Mouse (Mus musculus) CD8-positive naive resting alpha-beta T cell, adult 2 months (primary cell): ENCODE results near the gene Gm43517.

ENCODE experiments used
- DNase-seq, 2 experiments: peaks; one replicate each; pipeline ENCODE4 v3.0.0; 2022; ENCODE audit warnings: low read depth in 2 of 2, low spot score in 2 of 2

The Gm43517 gene

DNA sequence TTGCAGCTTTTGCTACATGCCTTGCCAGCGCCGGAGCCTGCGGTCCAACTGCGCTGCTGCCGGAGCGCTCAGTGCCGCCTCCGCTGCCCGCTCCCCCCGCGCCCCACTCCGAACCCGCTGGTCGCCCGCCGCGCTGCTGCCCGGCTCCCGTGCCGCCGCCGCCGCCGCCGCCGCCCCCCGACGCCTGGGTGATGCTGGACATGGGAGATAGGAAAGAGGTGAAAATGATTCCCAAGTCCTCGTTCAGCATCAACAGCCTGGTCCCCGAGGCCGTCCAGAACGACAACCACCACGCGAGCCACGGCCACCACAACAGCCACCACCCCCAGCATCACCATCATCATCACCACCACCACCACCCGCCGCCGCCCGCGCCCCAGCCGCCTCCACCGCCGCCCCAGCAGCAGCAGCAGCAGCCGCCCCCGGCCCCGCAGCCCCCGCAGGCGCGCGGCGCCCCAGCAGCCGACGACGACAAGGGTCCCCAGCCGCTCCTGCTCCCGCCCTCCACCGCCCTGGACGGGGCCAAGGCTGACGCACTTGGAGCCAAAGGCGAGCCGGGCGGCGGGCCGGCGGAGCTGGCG is 589 bp upstream of the Gm43517 start:
- DNase-seq: no peak

- DNase-seq: no peak
Observed at GRCm38 (mm10) chr12:49385631-49385990, 637 bp downstream of the Gm43517 start.

DNA sequence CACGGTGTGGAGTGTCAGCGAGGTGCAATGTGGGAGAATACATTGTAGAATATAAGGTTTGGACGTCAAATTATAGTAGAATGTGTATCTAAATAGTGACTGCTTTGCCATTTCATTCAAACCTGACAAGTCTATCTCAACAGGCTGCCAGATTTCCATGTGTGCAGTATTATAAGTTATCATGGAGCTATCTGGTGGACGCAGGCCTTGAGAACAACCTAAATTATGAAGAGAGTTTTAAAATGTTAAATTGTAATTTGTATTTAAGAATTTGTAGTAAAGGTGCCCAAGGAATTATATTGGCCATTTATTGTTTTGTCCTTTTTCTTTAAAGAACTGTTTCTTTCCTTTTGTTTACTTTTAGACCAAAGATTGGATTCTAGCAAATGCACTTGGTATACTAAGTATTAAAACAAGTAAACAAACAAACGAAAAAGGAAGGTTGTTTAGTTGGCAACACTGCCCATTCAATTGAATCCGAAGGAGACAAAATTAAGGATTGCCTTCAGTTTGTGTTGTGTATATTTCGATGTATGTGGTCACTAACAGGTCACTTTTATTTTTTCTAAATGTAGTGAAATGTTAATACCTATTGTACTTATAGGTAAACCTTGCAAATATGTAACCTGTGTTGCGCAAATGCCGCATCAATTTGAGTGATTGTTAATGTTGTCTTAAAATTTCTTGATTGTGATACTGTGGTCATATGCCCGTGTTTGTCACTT is 1.3 kb downstream of the Gm43517 start:
- no peak for DNase-seq

DNA sequence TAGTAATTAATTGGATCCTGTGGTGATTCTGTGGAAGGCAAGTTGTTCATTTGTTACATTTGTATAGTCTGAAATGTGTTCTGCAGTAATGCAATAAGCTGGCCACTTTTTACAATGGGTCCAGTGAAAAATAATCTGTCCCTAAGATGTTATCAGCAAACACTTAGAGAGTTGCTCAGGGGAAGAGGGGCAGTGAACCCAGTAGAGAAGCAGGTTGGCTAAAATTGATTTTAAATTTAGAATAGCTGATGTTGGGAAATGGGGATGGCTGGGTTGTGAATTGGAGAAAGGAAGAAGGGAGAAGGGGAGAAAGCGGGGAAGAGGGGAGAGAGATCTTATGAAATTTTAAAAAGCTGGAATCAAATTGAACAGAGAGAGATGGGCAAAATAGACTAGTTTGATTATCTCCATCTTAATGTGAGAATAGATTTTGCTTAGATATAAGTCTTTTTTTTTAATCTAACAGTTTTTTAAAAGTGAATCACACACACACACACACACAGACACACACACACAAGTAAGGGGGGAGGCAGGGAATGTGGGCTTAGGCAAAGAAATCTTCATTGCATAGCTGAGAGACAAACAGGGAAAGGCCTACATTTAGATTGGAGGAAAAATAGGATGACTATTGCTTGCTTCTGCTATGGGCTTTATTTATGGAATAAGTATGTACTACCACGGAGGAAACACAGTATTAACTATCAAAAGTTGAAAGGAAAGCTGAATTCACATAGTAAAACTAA is 3.1 kb downstream of the Gm43517 start:
- no peak for DNase-seq

DNA sequence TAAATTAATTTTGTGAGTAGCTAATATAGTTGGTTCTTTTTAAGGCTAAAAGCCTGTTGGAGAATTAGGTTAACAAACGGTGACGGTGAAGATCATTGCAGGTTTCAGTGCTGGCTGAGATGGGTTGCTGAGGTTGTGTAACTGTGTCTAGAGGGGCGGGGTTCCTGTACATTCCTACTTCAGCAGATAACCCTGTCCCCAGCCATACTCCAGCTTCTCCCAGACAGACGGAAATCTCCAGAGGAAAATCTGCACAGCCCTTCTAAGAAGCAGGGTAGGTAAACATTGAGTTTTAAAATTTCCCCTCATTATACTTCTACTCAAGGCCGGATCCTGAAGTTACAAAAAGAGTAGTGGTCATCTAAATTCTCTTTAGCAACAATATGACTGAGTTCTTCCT is 4.7 kb downstream of the Gm43517 start:
- DNase-seq: no peak

GRCm38 (mm10) chr12:49390257-49390656 is 5.3 kb downstream of the Gm43517 start:
- no peak for DNase-seq

GRCm38 (mm10) chr12:49390926-49391304 is 5.9 kb downstream of the Gm43517 start:
- no peak for DNase-seq

DNA sequence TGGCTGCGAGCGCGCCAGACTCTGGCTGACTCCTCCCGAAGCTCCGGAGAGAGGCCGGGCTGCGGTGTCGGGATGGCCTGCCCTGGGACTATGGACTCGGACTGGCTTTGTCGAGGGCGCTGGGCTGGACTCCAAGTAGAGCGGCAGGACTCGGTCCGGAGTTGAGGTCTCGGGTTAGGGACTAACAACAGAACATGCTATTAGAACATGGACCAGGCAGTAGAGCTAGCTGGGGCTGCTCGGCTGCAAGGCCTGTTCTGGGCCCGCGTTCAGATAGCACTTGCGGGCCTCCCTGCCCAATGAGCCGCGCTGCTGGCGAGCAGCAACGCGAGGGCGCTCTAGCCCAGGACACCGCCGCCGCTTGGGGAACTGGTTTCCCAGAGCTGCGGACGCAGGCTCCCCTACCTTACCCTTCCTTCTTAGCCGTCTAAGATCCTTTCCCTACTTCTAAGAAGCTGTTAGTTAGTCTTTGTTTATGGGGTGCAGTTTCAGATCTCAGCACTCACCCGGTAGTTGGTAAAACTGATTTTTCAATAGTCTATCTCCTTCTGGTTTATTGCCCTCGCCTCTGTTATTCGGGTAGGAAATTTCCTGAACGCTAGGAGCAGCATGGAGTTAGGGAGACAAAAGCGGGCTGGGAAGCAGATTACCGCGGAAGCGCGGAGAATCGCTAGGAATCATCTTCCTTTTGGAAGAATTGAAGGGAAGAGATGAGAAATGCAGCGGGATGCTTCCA is 6.5 kb downstream of the Gm43517 start:
- DNase-seq: no peak

- no peak for DNase-seq
Observed at GRCm38 (mm10) chr12:49392041-49392390, 7.0 kb downstream of the Gm43517 start.

GRCm38 (mm10) chr12:49392876-49393275 is 7.9 kb downstream of the Gm43517 start:
- no peak for DNase-seq

DNA sequence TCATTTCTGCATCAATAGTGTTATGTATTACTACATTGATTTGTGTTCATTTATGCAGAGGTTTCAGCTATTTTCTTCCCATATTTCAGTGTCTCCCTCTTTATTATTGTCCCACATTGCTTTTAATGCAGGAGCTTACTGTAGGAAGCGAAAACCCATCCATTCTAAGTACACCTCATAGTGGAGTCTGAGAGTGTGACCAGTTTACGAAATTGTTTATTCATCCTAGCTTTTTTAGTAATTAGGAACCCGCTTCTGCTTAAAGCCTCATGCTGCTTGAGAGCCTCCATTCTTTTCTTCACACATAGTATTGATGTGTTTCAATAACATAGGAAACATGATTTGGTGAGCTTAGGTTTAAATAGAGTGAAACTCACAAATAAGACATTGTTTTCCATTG is 8.7 kb downstream of the Gm43517 start:
- DNase-seq: no peak

DNA sequence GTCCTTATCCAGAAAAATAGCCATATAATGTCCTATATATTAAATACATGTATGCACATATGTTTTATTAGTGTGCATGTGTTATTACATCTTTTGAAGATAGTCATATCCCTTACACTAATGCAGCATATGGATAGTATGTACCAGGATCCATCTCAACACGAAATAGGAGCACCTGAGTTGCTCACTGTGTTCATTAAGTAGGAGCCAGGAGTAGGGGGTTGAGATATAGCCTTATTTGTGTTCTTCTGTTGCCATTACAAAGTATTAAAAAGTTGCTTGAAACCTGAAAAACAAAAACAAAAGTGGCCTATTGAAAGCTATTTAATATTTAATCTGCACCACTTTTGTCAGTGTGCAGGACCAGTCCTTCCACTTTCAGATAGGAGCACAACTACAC is 9.2 kb downstream of the Gm43517 start:
- no peak for DNase-seq

GRCm38 (mm10) chr12:49394836-49395235 is 9.9 kb downstream of the Gm43517 start:
- no peak for DNase-seq

GRCm38 (mm10) chr12:49395969-49396368 is 11.0 kb downstream of the Gm43517 start:
- DNase-seq: no peak

- no peak for DNase-seq
Observed at GRCm38 (mm10) chr12:49396776-49397175, 11.8 kb downstream of the Gm43517 start.

- no peak for DNase-seq
Observed at GRCm38 (mm10) chr12:49397443-49398162, 12.6 kb downstream of the Gm43517 start.

DNA sequence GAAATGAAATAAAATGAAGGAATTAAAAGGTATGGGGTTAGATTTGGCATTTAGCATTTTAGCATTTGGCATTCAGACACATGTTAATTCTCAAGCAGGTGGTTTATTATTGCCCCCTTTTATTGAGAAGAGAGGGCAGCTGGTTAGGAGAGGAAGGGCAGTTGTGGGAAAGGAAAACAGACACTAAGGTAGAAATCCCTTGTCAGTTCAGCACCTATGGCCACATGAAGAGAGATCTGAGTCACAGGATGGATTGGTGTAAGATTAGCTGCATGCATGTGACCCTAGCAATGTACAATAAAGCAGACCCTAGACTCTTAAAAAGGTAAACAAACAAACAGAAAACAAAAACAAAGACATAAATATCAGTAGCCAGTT is 13.2 kb downstream of the Gm43517 start:
- DNase-seq: no peak

DNA sequence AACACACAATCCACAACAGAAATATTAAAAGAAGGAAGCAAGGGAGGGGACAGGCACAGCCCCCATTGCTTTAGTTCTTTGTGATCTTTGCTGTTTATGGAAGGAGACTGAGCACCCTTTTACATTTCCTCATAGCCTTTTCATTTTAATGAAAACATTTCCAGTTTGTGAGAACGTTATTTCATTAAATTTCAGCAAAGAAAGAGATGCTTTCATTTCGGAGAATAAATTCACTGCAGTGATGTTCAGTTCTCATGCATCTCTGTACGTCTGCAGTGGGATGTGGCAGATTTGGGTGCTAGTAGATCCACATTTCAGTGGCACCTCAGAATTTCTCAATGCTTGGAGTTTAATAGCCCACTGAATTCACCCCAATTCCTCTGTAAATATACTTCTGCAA is 13.7 kb downstream of the Gm43517 start:
- DNase-seq: no peak

DNA sequence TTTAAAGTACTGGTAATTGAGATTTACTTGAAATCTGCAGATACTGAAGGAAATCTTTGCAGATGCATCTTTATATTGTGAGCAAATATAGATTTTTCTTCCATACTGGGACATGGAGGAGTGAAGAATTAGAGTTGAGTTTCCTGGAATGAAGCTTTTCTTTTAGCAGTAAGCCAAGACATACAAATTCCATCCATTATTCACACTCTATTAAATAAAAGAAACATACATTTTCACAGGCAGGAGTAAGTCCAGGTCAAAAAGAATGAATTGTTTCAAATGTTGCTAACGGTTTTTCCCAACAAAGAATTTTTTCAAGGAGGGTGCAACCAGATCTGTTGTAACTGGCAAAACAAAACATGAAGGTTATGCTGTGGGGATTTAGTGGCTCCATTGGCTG is 14.6 kb downstream of the Gm43517 start:
- DNase-seq: no peak

GRCm38 (mm10) chr12:49400036-49400852 is 15.3 kb downstream of the Gm43517 start:
- DNase-seq: no peak

GRCm38 (mm10) chr12:49400853-49401118 is 15.8 kb downstream of the Gm43517 start:
- DNase-seq: no peak
